Mouse (Mus musculus) liver, embryonic 14.5 days (tissue): ENCODE results near the gene Vasp.

Source experiments
- CTCF ChIP-seq: IDR thresholded peaks from 2 replicates; pipeline ENCODE4 v1.5.1; 2016; ENCODE audit warnings: antibody characterized with exemption, low read depth, control low read depth
- EP300 ChIP-seq: IDR thresholded peaks from 2 replicates; pipeline ENCODE4 v1.6.1; 2016; ENCODE audit warnings: antibody characterized with exemption, low read depth

GRCm38 (mm10) chr7:19284763-19285162 lies 13.1 kb upstream of the Vasp start:
- TF ChIP-seq CTCF (peak; percentile 87), EP300 (no peak)
